Mouse (Mus musculus): ENCODE data around the gene Lyg1. TPM values are rescaled to one million over a fixed set of nuclear protein-coding genes. Genes with fewer than 3 reads are reported as not detected.

Lyg1 gene
- not detected for polyA plus RNA-seq (2017; shearing (Covaris generic))

DNA sequence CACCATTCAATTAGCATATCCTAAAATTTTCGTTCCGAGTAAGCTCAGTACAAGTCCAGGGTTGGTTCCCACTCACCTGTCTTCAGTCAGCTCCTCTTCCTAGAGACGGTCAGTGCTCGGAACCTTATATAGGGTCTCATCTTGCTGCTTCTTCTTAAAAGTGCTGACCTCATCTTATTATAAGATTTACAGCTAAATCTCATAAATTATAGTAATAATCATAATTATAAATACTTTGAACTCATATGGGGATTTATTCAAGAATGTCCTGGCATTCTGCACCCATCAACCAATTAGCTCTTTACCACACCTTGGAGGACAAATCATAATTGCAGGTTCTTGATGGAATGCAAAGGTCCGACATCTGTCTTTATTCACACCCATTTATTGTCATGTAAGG, at the start of gene Lyg1:
Gene Lyg1, minus strand, starts transcription at position 101 of the 400 bp plus-strand sequence.

DNA sequence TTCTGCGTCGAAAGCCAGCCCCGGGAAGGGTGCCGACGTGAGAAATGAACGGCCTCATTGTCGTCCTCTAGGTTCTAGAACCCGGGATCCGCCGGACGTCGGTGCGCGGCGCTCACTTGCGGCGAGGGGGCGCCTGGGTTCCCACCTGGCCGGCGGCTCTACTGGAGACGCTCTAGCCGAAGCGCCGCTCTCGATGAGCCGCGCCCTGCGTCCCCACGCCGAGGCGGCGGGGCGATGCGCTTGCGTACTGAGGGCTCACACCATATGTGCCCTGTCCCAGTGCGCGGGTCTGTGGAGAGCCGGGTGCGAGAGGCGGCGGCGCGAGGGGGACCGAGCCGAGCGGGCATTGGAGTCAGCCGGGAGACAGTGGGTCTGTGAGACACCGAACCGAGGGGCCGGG, 40.3 kb upstream of the Lyg1 start, which contains the start of the genes Txndc9 and Eif5b:
Gene Txndc9, minus strand, starts transcription at position 27 of the 400 bp plus-strand sequence.
Gene Eif5b, plus strand, starts transcription at position 144 of the 400 bp plus-strand sequence.

DNA sequence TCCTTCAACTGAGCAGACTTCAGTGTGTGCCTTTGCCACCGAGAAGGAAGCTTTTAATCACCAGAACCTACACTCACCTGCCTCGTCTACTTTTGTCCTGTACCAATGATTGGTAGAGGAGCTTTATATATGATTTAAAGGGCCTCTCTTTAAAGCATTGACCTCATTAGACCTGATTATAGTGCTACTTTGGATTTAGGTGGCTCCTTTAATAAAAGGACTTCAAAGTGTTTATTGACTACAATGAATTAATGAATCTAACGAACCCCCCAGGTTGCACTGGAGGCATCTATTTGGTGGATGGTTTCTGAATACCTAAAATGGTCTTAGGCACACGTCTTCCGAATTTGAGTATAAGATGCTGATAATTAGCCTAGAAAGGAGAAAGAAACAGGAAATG, 41.2 kb downstream of the Lyg1 start, which contains the start of gene Lyg2:
Gene Lyg2, minus strand, starts transcription at position 101 of the 400 bp plus-strand sequence.

Other genes with a start within 250 kb of the Lyg1 start
- 0.78 TPM for gene 2010300C02Rik, start 237.7 kb downstream of the Lyg1 start, polyA plus RNA-seq (2017; shearing (Covaris generic))
- gene Tsga10, start 91.3 kb downstream of the Lyg1 start, polyA plus RNA-seq (2017; shearing (Covaris generic)): 2.4 TPM
- gene Lipt1, start 86.0 kb downstream of the Lyg1 start, polyA plus RNA-seq (2017; shearing (Covaris generic)): 7.1 TPM
- gene Mitd1, start 67.3 kb downstream of the Lyg1 start, polyA plus RNA-seq (2017; shearing (Covaris generic)): 111 TPM
- 216 TPM for gene Mrpl30, start 67.3 kb downstream of the Lyg1 start, polyA plus RNA-seq (2017; shearing (Covaris generic))
- not detected for gene Lyg2, start 41.3 kb downstream of the Lyg1 start, polyA plus RNA-seq (2017; shearing (Covaris generic))
- 109 TPM for gene Txndc9, start 40.1 kb upstream of the Lyg1 start, polyA plus RNA-seq (2017; shearing (Covaris generic))
- 21.6 TPM for gene Eif5b, start 40.3 kb upstream of the Lyg1 start, polyA plus RNA-seq (2017; shearing (Covaris generic))
- gene Rev1, start 172.0 kb upstream of the Lyg1 start, polyA plus RNA-seq (2017; shearing (Covaris generic)): 8.3 TPM